Mouse (Mus musculus) erythroblast, adult 5-6 weeks (primary cell): Measurements from ENCODE around the gene Irs4. TPM values are rescaled to one million over a fixed set of nuclear protein-coding genes. Genes with fewer than 3 reads are reported as not detected.

Experiments used
- ATAC-seq: replicated peaks from 2 replicates; pipeline ENCODE4 v1.8.0; 2016; ENCODE audit warnings: moderate number of reproducible peaks, mild to moderate bottlenecking, moderate TSS enrichment, inconsistent platforms; ENCODE audit not compliant: poor library complexity, low FRiP score, severe bottlenecking
- total RNA-seq, 2 experiments: library from RNA; stranded (forward) in 1 of 2; stranded (reverse) in 1 of 2; fragments of 150-400 nt in 1 of 2; fragments of 200-764, 138-1000 nt in 1 of 2; gene quantifications; 2 replicates each; pipeline versions ENCODE4 v1.2.3 to v1.2.4; 2015 to 2017; ENCODE audit warnings: low replicate concordance in 2 of 2

Gene Irs4
- total RNA-seq (2015; ENCODE audit: low replicate concordance) (not detected in 2 replicates), total RNA-seq (2017; ENCODE audit: low replicate concordance) (not detected in 2 replicates)

DNA sequence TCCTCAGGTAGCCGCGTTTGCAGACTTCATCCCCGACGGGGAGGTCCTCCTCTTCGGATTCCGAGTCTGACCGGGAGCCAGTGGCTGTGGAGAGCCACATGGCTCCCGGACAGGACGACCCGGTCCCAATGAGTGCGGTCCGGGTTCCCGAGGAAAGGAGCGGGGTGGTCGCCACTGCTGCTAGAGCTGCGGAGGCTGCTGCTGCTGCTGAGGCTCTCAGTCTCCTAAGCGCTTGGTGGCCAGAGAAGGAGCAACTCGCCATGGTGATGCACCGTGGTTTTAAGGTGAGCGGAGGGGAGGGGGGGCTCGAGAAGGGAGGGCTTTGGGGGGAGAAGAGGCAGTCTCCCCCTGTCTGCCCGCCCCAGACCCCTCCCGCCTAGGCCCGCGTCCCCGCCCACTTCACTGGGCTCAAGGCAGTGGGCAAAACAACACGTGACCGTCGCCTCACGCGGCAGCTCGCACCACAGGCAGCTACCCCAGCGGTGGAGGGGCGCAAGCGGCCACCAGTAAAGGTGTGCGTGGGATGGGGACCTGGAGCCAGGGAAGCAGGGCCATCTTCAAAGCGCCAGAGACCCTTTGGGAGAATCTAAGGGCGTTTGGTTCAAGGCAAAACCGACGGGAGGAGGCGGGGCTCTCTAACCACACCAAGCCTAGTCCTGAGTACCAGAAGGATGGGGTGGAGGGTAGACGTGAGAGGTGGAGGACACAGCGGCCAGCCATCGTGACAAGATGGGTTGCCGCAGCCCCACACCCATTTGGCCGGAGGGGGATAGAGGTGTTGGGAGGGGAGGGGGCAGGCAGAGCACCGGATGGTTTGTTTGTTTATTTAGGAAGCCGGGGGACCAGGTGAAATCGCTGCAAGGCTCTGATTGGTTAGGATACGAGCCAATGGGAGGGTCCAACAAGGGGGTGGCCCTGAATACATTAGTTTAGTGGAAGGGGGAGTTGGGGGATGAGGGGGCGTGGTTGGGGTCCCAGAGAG lies at the start of gene Irs4:
Irs4 (minus strand) TSS at position 327 of the 982 bp plus-strand sequence.
- ATAC-seq = no peak

- no peak for ATAC-seq
Observed at GRCm38 (mm10) chrX:141750360-141750759, 25.3 kb upstream of the Irs4 start.

GRCm38 (mm10) chrX:141729570-141729969 lies 4.5 kb upstream of the Irs4 start:
- ATAC-seq = no peak

- ATAC-seq = no peak
Observed at GRCm38 (mm10) chrX:141724391-141724891, 622 bp downstream of the Irs4 start.

- no peak for ATAC-seq
Observed at GRCm38 (mm10) chrX:141723936-141724335, 1.1 kb downstream of the Irs4 start.

GRCm38 (mm10) chrX:141721725-141722124 lies 3.3 kb downstream of the Irs4 start:
- no peak for ATAC-seq

Other genes starting within 250 kb of the Irs4 start
- not detected in 2 replicates for gene Col4a5, start 249.9 kb downstream of the Irs4 start, total RNA-seq (2015; ENCODE audit: low replicate concordance)
- gene Col4a5, start 249.9 kb downstream of the Irs4 start, total RNA-seq (2017; ENCODE audit: low replicate concordance) = 0.14 TPM in 1 of 2 replicates, not detected in the other
- gene Gm15294, start 150.0 kb upstream of the Irs4 start, total RNA-seq (2015; ENCODE audit: low replicate concordance) = not detected in 2 replicates
- gene Gm15294, start 150.0 kb upstream of the Irs4 start, total RNA-seq (2017; ENCODE audit: low replicate concordance) = not detected in 2 replicates